In the genomic region with DNA sequence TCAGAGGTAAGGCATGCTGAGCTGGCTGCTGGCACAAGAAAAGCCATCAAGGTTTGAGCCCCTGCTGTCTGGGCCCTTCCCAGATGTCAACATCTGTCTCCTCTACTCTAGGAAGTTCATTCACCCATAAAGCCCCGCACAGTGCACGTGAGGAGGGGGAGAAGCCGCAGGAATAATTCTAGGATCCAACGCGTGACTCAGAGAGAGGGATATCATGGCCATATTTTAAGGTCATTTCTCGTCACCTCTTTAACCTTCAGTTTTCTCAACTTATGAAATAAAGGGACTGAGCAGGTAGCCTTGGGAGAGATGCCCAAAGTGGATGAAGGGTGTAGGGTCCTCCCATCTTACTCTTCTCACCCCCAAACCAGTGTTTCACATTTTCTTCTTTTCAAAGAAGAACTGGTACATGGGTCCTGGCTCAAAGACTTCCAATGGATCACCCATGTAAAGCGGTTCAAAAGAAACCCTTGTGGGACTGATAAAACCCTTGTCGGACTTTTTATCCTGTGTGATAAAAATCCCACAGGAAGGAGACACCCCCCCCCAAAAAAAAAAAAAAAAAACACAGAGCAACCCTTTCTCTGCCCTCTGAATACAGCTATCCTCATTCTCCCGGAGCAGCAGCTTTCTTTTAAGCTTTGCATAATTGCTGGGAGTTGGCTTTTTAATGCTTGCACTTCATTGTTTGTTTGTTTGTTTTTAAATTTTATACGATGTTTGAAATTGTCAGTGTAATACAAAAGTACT, we compare ENCODE assay signal across 16 mouse cellular contexts. TPM values are rescaled to one million over a fixed set of nuclear protein-coding genes. Genes with fewer than 3 reads are reported as not detected.
DNase-seq lines count a peak whose midpoint lies in the region; ATAC-seq and TF ChIP-seq lines count a peak whose summit lies in the region.
"Had no signal": no experiment of that assay in that cellular context is flagged by ENCODE, and none has a peak within 500 bp of the region (broad histone marks: within the 10 kb centered on the region; RNA-seq: fewer than 3 reads in every experiment).

No protein-coding gene starts in this region.

- no peak for DNase-seq in heart, postnatal 0 days (ENCODE audit: low spot score)
- no peak for DNase-seq in lung, postnatal 0 days (ENCODE audit: low spot score)
- DNase-seq in lung, postnatal 14 days = no peak
- DNase-seq in left cerebral cortex, adult 11 months (ENCODE audit: low spot score) = no peak

- peaks cover 16% of the 10 kb centered on the region for H3K4me1 ChIP-seq in heart, postnatal 0 days (ENCODE audit: control insufficient read depth, insufficient read depth)
- peaks cover 30% of the 10 kb centered on the region for H3K4me1 ChIP-seq in heart, embryonic 12.5 days (replicated peaks)
- H3K4me1 ChIP-seq in lung, postnatal 0 days (ENCODE audit: insufficient read depth, low read depth, low read length) = peaks cover 11% of the 10 kb centered on the region; the same call in 1 of the 2 replicates
- peaks cover 37% of the 10 kb centered on the region for H3K4me1 ChIP-seq in embryonic facial prominence, embryonic 15.5 days
- peaks cover 42% of the 10 kb centered on the region for H3K4me1 ChIP-seq in liver, embryonic 16.5 days (ENCODE audit: control insufficient read depth, low read depth, low read length)

- H3K4me2 ChIP-seq in heart, postnatal 0 days (ENCODE audit: low read depth, low read length) = no peak overlapping the region; the same call in 1 of the 2 replicates
- no peak overlapping the region; the same call in 1 of the 2 replicates for H3K4me2 ChIP-seq in heart, embryonic 12.5 days
- no peak overlapping the region for H3K4me2 ChIP-seq in lung, postnatal 0 days (replicated peaks; ENCODE audit: low read depth, low read length)
- H3K4me2 ChIP-seq in embryonic facial prominence, embryonic 15.5 days (replicated peaks) = no peak overlapping the region; the same call in 1 of the 2 replicates
- H3K4me2 ChIP-seq in liver, embryonic 16.5 days (ENCODE audit: low read depth, low read length) = peak overlapping the region; percentile 79; the same call in 1 of the 2 replicates

- H3K27me3 ChIP-seq in heart, postnatal 0 days (ENCODE audit: control insufficient read depth, insufficient read depth, low read length) = no peaks in the 10 kb centered on the region
- H3K27me3 ChIP-seq in heart, embryonic 12.5 days (replicated peaks) = no peaks in the 10 kb centered on the region
- no peaks in the 10 kb centered on the region for H3K27me3 ChIP-seq in lung, postnatal 0 days (replicated peaks; ENCODE audit: insufficient read depth, low read length)
- H3K27me3 ChIP-seq in embryonic facial prominence, embryonic 15.5 days = no peaks in the 10 kb centered on the region
- H3K27me3 ChIP-seq in liver, embryonic 16.5 days (ENCODE audit: control insufficient read depth, insufficient read depth, low read depth, low read length) = no peaks in the 10 kb centered on the region

- no peak for ATAC-seq in heart, postnatal 0 days (ENCODE audit: insufficient read depth, low read depth)
- ATAC-seq in heart, embryonic 12.5 days (ENCODE audit: insufficient number of reproducible peaks, low FRiP score) = no peak
- no peak for ATAC-seq in lung, postnatal 0 days
- no peak for ATAC-seq in embryonic facial prominence, embryonic 15.5 days (ENCODE audit: insufficient number of reproducible peaks, low FRiP score, low TSS enrichment, low read depth)
- ATAC-seq in liver, embryonic 16.5 days (ENCODE audit: low read depth) = no peak

- no peak for TF ChIP-seq EP300 in heart, postnatal 0 days (IDR thresholded peaks at IDR 0.05; ENCODE audit: low read depth)
- no peak for TF ChIP-seq EP300 in lung, postnatal 0 days (IDR thresholded peaks at IDR 0.05)

- H3K9me3 ChIP-seq in heart, postnatal 0 days (replicated peaks; ENCODE audit: control insufficient read depth, low read length) = no peaks in the 10 kb centered on the region
- no peaks in the 10 kb centered on the region for H3K9me3 ChIP-seq in heart, embryonic 12.5 days (replicated peaks)
- no peaks in the 10 kb centered on the region for H3K9me3 ChIP-seq in lung, postnatal 0 days (ENCODE audit: low read length)
- no peaks in the 10 kb centered on the region for H3K9me3 ChIP-seq in embryonic facial prominence, embryonic 15.5 days (replicated peaks)
- H3K9me3 ChIP-seq in liver, embryonic 16.5 days (replicated peaks; ENCODE audit: control insufficient read depth, low read length) = no peaks in the 10 kb centered on the region

- H3K36me3 ChIP-seq in heart, postnatal 0 days (replicated peaks; ENCODE audit: control insufficient read depth, insufficient read depth, low read length) = peaks cover 24% of the 10 kb centered on the region; the same call in 1 of the 2 replicates
- H3K36me3 ChIP-seq in heart, embryonic 12.5 days = peaks cover 40% of the 10 kb centered on the region
- peaks cover 7% of the 10 kb centered on the region; the same call in 1 of the 2 replicates for H3K36me3 ChIP-seq in lung, postnatal 0 days (ENCODE audit: insufficient read depth, low read length)
- peaks cover 16% of the 10 kb centered on the region for H3K36me3 ChIP-seq in embryonic facial prominence, embryonic 15.5 days
- peaks cover 35% of the 10 kb centered on the region for H3K36me3 ChIP-seq in liver, embryonic 16.5 days (ENCODE audit: control insufficient read depth, insufficient read depth)

- no peak for TF ChIP-seq CTCF in heart, postnatal 0 days (IDR thresholded peaks at IDR 0.05; ENCODE audit: low read depth)
- TF ChIP-seq CTCF in lung, postnatal 0 days (IDR thresholded peaks at IDR 0.05) = no peak

- H3K4me3 ChIP-seq in heart, postnatal 0 days (ENCODE audit: low read depth, low read length) = no peak overlapping the region
- no peak overlapping the region for H3K4me3 ChIP-seq in heart, embryonic 12.5 days
- no peak overlapping the region for H3K4me3 ChIP-seq in lung, postnatal 0 days (ENCODE audit: low read depth, low read length)
- no peak overlapping the region for H3K4me3 ChIP-seq in embryonic facial prominence, embryonic 15.5 days (replicated peaks)
- no peak overlapping the region for H3K4me3 ChIP-seq in liver, embryonic 16.5 days (ENCODE audit: low read depth, low read length)

- WGBS in heart, postnatal 0 days = 74% methylated on average over 10 of the region's 10 CpGs
- WGBS in heart, embryonic 12.5 days = 75% methylated on average over 10 of the region's 10 CpGs
- WGBS in lung, postnatal 0 days = 74% methylated on average over 10 of the region's 10 CpGs
- WGBS in embryonic facial prominence, embryonic 15.5 days = 64% methylated on average over 10 of the region's 10 CpGs
- 67% methylated on average over 10 of the region's 10 CpGs for WGBS in liver, embryonic 16.5 days (ENCODE audit: insufficient replicate concordance)

- H3K9ac ChIP-seq in heart, postnatal 0 days (replicated peaks; ENCODE audit: low read depth, low read length) = peak overlapping the region; percentile 75; the same call in 1 of the 2 replicates
- no peak overlapping the region for H3K9ac ChIP-seq in heart, embryonic 12.5 days
- H3K9ac ChIP-seq in lung, postnatal 0 days (replicated peaks; ENCODE audit: low read depth) = no peak overlapping the region
- no peak overlapping the region for H3K9ac ChIP-seq in embryonic facial prominence, embryonic 15.5 days
- no peak overlapping the region for H3K9ac ChIP-seq in liver, embryonic 16.5 days (ENCODE audit: low read depth, low read length)

- H3K27ac ChIP-seq in heart, postnatal 0 days (ENCODE audit: low read depth) = peak overlapping the region; percentile 89; the same call in 1 of the 2 replicates
- no peak overlapping the region for H3K27ac ChIP-seq in heart, embryonic 12.5 days (ENCODE audit: poor library complexity, severe bottlenecking)
- H3K27ac ChIP-seq in lung, postnatal 0 days (ENCODE audit: low read length) = peak overlapping the region; percentile 90
- H3K27ac ChIP-seq in embryonic facial prominence, embryonic 15.5 days (replicated peaks) = peak overlapping the region; percentile 89
- H3K27ac ChIP-seq in liver, embryonic 16.5 days (ENCODE audit: low read length) = 0 out of 2 replicates have a peak overlapping the region, but pooled peaks have one; percentile 22

RNA-seq across cellular contexts. Expression of a gene that starts 1.0 kb away (rescaled TPM):
- 44.4 and 63.3 TPM in 2 replicates for total RNA-seq in heart, postnatal 0 days (2014; rRNA removed; ENCODE audit: low replicate concordance)
- polyA plus RNA-seq in heart, postnatal 0 days (2015; fragmentation: Nextera tagmentation; extraction: Ambion mirVana) = 89.0 and 99.4 TPM in 2 replicates
- 40.1 and 42.6 TPM in 2 replicates for polyA plus RNA-seq in heart, embryonic 12.5 days (2016; fragmentation: Nextera tagmentation; extraction: Ambion mirVana)
- polyA plus RNA-seq in lung, postnatal 0 days (2015; fragmentation: Nextera tagmentation; extraction: Ambion mirVana) = 90.5 and 106 TPM in 2 replicates
- polyA plus RNA-seq in embryonic facial prominence, embryonic 15.5 days (2015; fragmentation: Nextera tagmentation; extraction: Ambion mirVana) = 33.3 and 37.0 TPM in 2 replicates
- polyA plus RNA-seq in liver, embryonic 16.5 days (2015; fragmentation: Nextera tagmentation; extraction: Ambion mirVana) = 32.3 and 33.6 TPM in 2 replicates

RNA-seq across cellular contexts. Expression of a gene that starts 13.5 kb away (rescaled TPM):
- 2.4 TPM in 1 of 2 replicates, not detected in the other for total RNA-seq in heart, postnatal 0 days (2014; rRNA removed; ENCODE audit: low replicate concordance)
- polyA plus RNA-seq in heart, postnatal 0 days (2015; fragmentation: Nextera tagmentation; extraction: Ambion mirVana) = 0.27 TPM in 1 of 2 replicates, not detected in the other
- not detected in 2 replicates for polyA plus RNA-seq in heart, embryonic 12.5 days (2016; fragmentation: Nextera tagmentation; extraction: Ambion mirVana)
- 0.45 TPM in 1 of 2 replicates, not detected in the other for polyA plus RNA-seq in lung, postnatal 0 days (2015; fragmentation: Nextera tagmentation; extraction: Ambion mirVana)
- polyA plus RNA-seq in embryonic facial prominence, embryonic 15.5 days (2015; fragmentation: Nextera tagmentation; extraction: Ambion mirVana) = not detected in 2 replicates
- polyA plus RNA-seq in liver, embryonic 16.5 days (2015; fragmentation: Nextera tagmentation; extraction: Ambion mirVana) = not detected in 2 replicates
- total RNA-seq: adrenal gland, postnatal 25 days; common myeloid progenitor, adult 5-6 weeks; hindbrain, postnatal 0 days; left cerebral cortex, adult 2 months had no signal
- polyA plus RNA-seq: erythroblast, embryonic 14.5 days; frontal cortex, adult 2 months; gonadal fat pad, adult 2 months; hindbrain, postnatal 0 days; limb, embryonic 14.5 days; small intestine, adult 2 months had no signal

RNA-seq across cellular contexts. Expression of a gene that starts 32.4 kb away (rescaled TPM):
- 30.0 and 31.0 TPM in 2 replicates for total RNA-seq in heart, postnatal 0 days (2014; rRNA removed; ENCODE audit: low replicate concordance)
- polyA plus RNA-seq in heart, postnatal 0 days (2015; fragmentation: Nextera tagmentation; extraction: Ambion mirVana) = 48.8 and 49.8 TPM in 2 replicates
- polyA plus RNA-seq in heart, embryonic 12.5 days (2016; fragmentation: Nextera tagmentation; extraction: Ambion mirVana) = 51.3 and 52.2 TPM in 2 replicates
- 94.1 and 104 TPM in 2 replicates for polyA plus RNA-seq in lung, postnatal 0 days (2015; fragmentation: Nextera tagmentation; extraction: Ambion mirVana)
- polyA plus RNA-seq in embryonic facial prominence, embryonic 15.5 days (2015; fragmentation: Nextera tagmentation; extraction: Ambion mirVana) = 60.4 and 61.7 TPM in 2 replicates
- polyA plus RNA-seq in liver, embryonic 16.5 days (2015; fragmentation: Nextera tagmentation; extraction: Ambion mirVana) = 92.9 and 95.8 TPM in 2 replicates
